Mouse (Mus musculus) cerebellum, postnatal 14 days (tissue): ENCODE measurements at regions not wholly inside any gene's neighbourhood (a gene's known extent, or its start where the extent isn't known, plus 50 kb on each side); places are given as distances from the start of the nearest gene placed in this dataset.
A peak's percentile ranks its signal among the peaks of the same experiment; 100 is the strongest.

Experiments used
- DNase-seq, 2 experiments: peaks; one replicate each; pipeline ENCODE4 v3.0.0; 2021; ENCODE audit warnings: mixed read lengths in 2 of 2

DNA sequence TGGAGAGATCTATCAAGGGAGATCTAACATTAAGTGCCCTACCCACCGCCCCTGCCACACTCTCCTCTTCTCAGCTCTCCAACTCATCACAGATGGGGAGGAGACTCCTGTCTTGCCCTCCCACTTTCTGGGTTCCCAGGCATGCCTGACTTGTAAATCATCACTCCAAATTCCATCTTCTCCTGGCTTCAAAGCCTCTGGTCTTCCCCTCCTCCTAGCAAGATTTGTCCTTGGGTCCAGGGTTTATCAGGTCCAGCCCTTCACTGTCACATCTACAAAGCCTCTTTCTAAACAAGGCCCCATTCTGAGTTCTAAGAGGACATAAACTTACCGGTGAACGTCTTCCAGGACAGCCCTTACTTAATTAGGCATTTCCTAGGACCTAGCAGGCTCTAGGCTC is 73.3 kb upstream of the Col5a1 start:
- DNase-seq = no peak

DNA sequence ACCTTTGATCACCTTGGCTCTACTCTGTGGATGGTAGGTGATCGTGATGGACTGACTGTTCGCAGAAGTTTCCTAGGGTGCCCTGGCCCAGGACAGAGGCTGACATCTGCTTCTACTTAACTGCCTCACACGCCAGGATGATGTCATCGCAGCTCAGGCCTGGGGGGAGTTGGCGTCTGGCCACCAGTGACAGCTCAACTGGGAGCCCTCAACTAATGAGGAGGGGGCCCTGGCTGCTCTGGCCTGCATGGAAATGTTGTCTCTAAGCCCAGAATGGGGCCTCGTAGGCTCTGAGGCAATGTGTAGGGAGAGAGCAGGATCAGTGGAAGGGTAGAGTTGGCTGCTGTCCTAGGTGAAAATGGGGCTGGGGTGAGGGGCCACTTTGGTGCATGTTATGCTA is 72.9 kb upstream of the Col5a1 start:
- peak; percentile 17 to 32 for DNase-seq

DNA sequence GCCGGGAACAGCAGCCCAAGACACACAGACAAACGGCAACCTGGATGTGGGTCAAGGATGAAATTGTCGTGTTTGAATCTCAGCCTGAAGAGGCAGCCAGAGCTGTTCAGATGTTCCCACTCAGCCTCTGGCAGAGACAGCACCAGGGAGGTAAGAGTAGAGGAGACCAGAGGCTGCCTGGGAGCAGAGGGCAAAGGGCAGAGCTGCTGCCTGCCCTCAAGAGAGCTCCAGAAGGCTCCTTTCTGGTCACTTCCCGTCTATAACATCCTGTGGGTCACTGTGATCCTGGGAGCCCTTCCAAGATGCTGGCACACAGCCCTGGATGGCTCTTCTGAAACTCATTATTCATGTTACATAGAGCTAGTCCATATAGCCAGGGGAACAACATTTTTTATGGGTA is 67.6 kb upstream of the Col5a1 start:
- peak; percentile 62 to 64 for DNase-seq

GRCm38 (mm10) chr2:27826826-27827225 is 59.4 kb upstream of the Col5a1 start:
- no peak for DNase-seq

DNA sequence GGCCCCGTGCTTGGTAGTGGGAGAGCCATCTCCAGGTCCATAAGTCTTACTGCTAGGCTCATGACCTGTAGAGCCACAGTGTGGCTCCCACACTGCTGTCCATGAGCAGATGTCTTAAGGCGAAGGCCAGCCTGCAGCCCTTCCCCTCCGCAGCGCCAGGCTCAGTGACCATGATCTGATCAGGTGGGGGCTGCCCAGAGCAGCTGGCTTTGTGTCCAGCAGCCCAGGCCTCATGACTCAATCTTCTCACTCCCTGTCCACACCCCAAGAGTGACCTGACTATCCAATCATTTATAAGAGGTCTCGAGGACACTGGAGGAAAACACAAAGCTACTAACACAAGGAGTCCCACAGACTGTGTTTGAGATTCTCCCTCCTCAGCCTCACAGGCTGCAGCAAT is 58.6 kb upstream of the Col5a1 start:
- no peak for DNase-seq

GRCm38 (mm10) chr2:27828237-27828636 is 58.0 kb upstream of the Col5a1 start:
- no peak for DNase-seq

DNA sequence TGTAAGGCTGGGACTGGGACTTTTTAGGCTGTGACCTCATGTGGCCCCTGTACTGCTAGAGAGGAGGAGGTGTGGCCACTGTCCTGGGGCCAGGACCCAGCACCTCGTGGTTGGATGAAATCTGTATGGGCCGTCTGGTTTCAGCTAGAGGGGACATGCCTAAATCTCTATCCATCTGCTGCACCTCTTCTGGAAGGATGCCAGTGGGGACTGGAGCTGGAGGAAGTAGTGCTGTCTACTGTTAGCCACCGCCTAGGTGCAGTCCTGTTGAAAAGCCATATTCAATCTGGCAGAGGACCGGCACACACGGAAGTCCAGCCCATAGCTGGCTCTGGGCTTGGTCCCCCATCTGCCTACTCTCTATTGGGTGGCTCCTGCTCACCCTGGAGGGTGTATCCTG is 56.7 kb upstream of the Col5a1 start:
- DNase-seq = peak; percentile 61 to 72

- no peak for DNase-seq
Observed at GRCm38 (mm10) chr2:27834971-27835370, 51.3 kb upstream of the Col5a1 start.

DNA sequence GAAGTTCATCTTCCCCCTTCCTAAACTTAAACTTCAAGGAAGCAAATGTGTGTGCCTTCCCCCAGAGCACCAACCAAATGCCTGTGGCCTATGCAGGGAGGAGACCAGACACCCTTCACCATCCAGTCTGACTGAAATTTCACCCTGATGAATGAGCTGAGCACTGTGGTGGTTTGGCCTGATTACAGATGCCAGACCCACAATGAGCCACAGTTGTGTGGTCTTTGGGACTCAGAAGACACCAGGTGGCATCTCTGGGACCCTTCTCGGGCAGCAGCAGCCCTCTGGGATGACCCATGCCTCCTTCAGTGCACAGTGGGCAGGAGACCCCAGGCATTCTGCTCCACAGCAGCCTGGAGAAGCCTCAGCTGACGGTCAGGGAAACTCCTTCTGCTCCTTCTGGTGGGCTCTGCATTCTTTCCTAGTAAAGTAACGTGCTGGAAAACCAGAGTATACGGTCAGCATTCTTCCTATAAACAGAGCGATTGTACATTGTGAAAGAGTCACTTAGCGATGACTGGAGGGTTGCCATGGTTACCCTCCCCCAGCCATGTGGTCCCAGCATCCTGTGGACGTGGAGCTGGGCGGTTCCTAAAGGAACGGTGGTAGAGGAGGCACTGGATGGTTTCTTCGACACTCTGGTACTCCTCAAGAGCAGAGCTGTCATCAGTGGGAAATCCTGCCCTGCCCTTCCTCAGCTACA is 50.3 kb upstream of the Col5a1 start:
- DNase-seq = no peak
